Mouse (Mus musculus): Measurements from ENCODE around the gene Mgat4a. TPM values are rescaled to one million over a fixed set of nuclear protein-coding genes. Genes with fewer than 3 reads are reported as not detected.

Gene Mgat4a
- total and polyA plus RNA-seq, 3 experiments = 22.3 to 23.2 (median 22.9) TPM

- dilution Hi-C loops (cut with MboI; ENCODE audit: extremely low pct_ligation_motif_present, extremely low pct_unique_long_range_greater_than_20kb, low sequenced_read_pairs) (no loop called here), in situ Hi-C loops (cut with MboI; ENCODE audit: low pct_ligation_motif_present, low pct_unique_long_range_greater_than_20kb, low sequenced_read_pairs) (no loop called here)
- H3K4me1 ChIP-seq (ENCODE audit: control insufficient read depth in 1 of 2, insufficient read depth in 2 of 2) = peaks cover 13 to 69% of the 10 kb centered on the region in 2 experiments
Observed at GRCm38 (mm10) chr1:37479074-37479473, 61.7 kb downstream of the Mgat4a start.

GRCm38 (mm10) chr1:37478416-37478815, 62.4 kb downstream of the Mgat4a start:
- peaks cover 13 to 73% of the 10 kb centered on the region in 2 experiments for H3K4me1 ChIP-seq (ENCODE audit: control insufficient read depth in 1 of 2, insufficient read depth in 2 of 2)

More at GRCm38 (mm10) chr1:37479074-37479473, 61.7 kb downstream of the Mgat4a start:
- Histone ChIP-seq H3K9me3 (replicated peaks; ENCODE audit: low read length) (no peaks in the 10 kb centered on the region), H3K27ac (ENCODE audit: insufficient read depth, low read depth) (no peak overlapping the region), H3K79me2 (replicated peaks; ENCODE audit: control insufficient read depth, extremely low read depth, insufficient read depth, poor library complexity, severe bottlenecking) (peaks cover 24% of the 10 kb centered on the region), H3K9ac (ENCODE audit: insufficient read depth, low read depth) (peak overlapping the region; percentile 92), H3K4me2 (ENCODE audit: insufficient read depth, low read depth, poor library complexity, severe bottlenecking) (peak overlapping the region; percentile 98), H3K4me3 (replicated peaks in 1 of 3; ENCODE audit: low read depth in 2 of 3, low read length in 2 of 3, poor library complexity in 1 of 3) (no peak overlapping the region), H3K27me3 (replicated peaks) (no peaks in the 10 kb centered on the region), H3K36me3 (replicated peaks in 1 of 2; ENCODE audit: control insufficient read depth in 1 of 2, insufficient read depth in 1 of 2, low read length in 1 of 2) (peaks cover 7 to 26% of the 10 kb centered on the region in 2 experiments)
- peak; percentile 60 for DNase-seq (ENCODE audit: extremely low read depth)
- peak; percentile 35 to 82; a peak in 3 of 4 replicates for TF ChIP-seq CTCF (conservative IDR thresholded peaks at IDR 0.05 in 1 of 2, IDR thresholded peaks at IDR 0.05 in 1 of 2; ENCODE audit: low read depth in 2 of 2, low read length in 2 of 2)
- peak; percentile 25; the same call in 1 of the 2 replicates for TF ChIP-seq ZC3H11A (IDR thresholded peaks at IDR 0.05; ENCODE audit: low read depth, low read length)
- peak; percentile 84 for TF ChIP-seq SMC3 (IDR thresholded peaks at IDR 0.05; ENCODE audit: low read depth, low read length)
- TF ChIP-seq RAD21 (IDR thresholded peaks at IDR 0.05; ENCODE audit: low read depth, low read length) = peak; percentile 84
- TF ChIP-seq PAX5 (IDR thresholded peaks at IDR 0.05; ENCODE audit: low read length) = no peak
- no peak for TF ChIP-seq MAFK (IDR thresholded peaks at IDR 0.05; ENCODE audit: insufficient replicate concordance, low read length)

GRCm38 (mm10) chr1:37477928-37478327, 62.9 kb downstream of the Mgat4a start:
- DNase-seq (ENCODE audit: extremely low read depth) = no peak
- Histone ChIP-seq H3K4me3 (replicated peaks in 1 of 3; ENCODE audit: low read depth in 2 of 3, low read length in 2 of 3, poor library complexity in 1 of 3) (peak overlapping the region; percentile 37 to 60 (median 42)), H3K4me1 (ENCODE audit: control insufficient read depth in 1 of 2, insufficient read depth in 2 of 2) (peaks cover 13 to 78% of the 10 kb centered on the region in 2 experiments), H3K36me3 (replicated peaks in 1 of 2; ENCODE audit: control insufficient read depth in 1 of 2, insufficient read depth in 1 of 2, low read length in 1 of 2) (peaks cover 7 to 19% of the 10 kb centered on the region in 2 experiments), H3K79me2 (replicated peaks; ENCODE audit: control insufficient read depth, extremely low read depth, insufficient read depth, poor library complexity, severe bottlenecking) (peaks cover 24% of the 10 kb centered on the region), H3K9me3 (replicated peaks; ENCODE audit: low read length) (no peaks in the 10 kb centered on the region), H3K9ac (ENCODE audit: insufficient read depth, low read depth) (peak overlapping the region; percentile 92), H3K27ac (ENCODE audit: insufficient read depth, low read depth) (peak overlapping the region; percentile 89), H3K4me2 (ENCODE audit: insufficient read depth, low read depth, poor library complexity, severe bottlenecking) (peak overlapping the region; percentile 98), H3K27me3 (replicated peaks) (no peaks in the 10 kb centered on the region)
- in situ Hi-C loops (cut with MboI; ENCODE audit: low pct_ligation_motif_present, low pct_unique_long_range_greater_than_20kb, low sequenced_read_pairs) = no loop called here
- dilution Hi-C loops (cut with MboI; ENCODE audit: extremely low pct_ligation_motif_present, extremely low pct_unique_long_range_greater_than_20kb, low sequenced_read_pairs) = no loop called here
- TF ChIP-seq EP300 (IDR thresholded peaks at IDR 0.05; ENCODE audit: low read length) (peak; percentile 49; the same call in 1 of the 2 replicates), MAZ (IDR thresholded peaks at IDR 0.05; ENCODE audit: low read depth, low read length) (no peak), HCFC1 (IDR thresholded peaks at IDR 0.05; ENCODE audit: low read depth, low read length) (no peak; the same call in 1 of the 2 replicates), MAFK (IDR thresholded peaks at IDR 0.05; ENCODE audit: insufficient replicate concordance, low read length) (no peak), PAX5 (IDR thresholded peaks at IDR 0.05; ENCODE audit: low read length) (no peak), BHLHE40 (IDR thresholded peaks at IDR 0.05; ENCODE audit: low read depth, low read length) (no peak), ETS1 (conservative IDR thresholded peaks at IDR 0.05; ENCODE audit: low read depth, low read length) (peak; percentile 36; the same call in 1 of the 2 replicates), TBP (conservative IDR thresholded peaks at IDR 0.05; ENCODE audit: low read depth, low read length) (0 out of 2 replicates have a peak, but pooled peaks have one; percentile 42), USF2 (conservative IDR thresholded peaks at IDR 0.05; ENCODE audit: low read depth, low read length) (no peak), ZNF384 (IDR thresholded peaks at IDR 0.05; ENCODE audit: low read depth, low read length) (peak; percentile 88), TCF12 (IDR thresholded peaks at IDR 0.05; ENCODE audit: low read depth, low read length) (0 out of 2 replicates have a peak, but pooled peaks have one; percentile 32), E2F4 (IDR thresholded peaks at IDR 0.05; ENCODE audit: insufficient replicate concordance, low read depth, low read length) (no peak), CHD2 (IDR thresholded peaks at IDR 0.05; ENCODE audit: low read length) (no peak), SMC3 (IDR thresholded peaks at IDR 0.05; ENCODE audit: low read depth, low read length) (no peak), NRF1 (IDR thresholded peaks at IDR 0.05; ENCODE audit: low read depth, low read length) (no peak), IRF4 (IDR thresholded peaks at IDR 0.05; ENCODE audit: low read depth, low read length) (peak; percentile 50; the same call in 1 of the 2 replicates), KAT2A (IDR thresholded peaks at IDR 0.05; ENCODE audit: insufficient replicate concordance, low read length) (no peak), CHD1 (IDR thresholded peaks at IDR 0.05; ENCODE audit: low read depth, low read length) (no peak)

More at GRCm38 (mm10) chr1:37478416-37478815, 62.4 kb downstream of the Mgat4a start:
- H3K27ac ChIP-seq (ENCODE audit: insufficient read depth, low read depth) = peak overlapping the region; percentile 89
- H3K4me2 ChIP-seq (ENCODE audit: insufficient read depth, low read depth, poor library complexity, severe bottlenecking) = peak overlapping the region; percentile 98
- H3K27me3 ChIP-seq (replicated peaks) = no peaks in the 10 kb centered on the region
- H3K9me3 ChIP-seq (replicated peaks; ENCODE audit: low read length) = no peaks in the 10 kb centered on the region
- in situ Hi-C loops (cut with MboI; ENCODE audit: low pct_ligation_motif_present, low pct_unique_long_range_greater_than_20kb, low sequenced_read_pairs) = no loop called here
- H3K79me2 ChIP-seq (replicated peaks; ENCODE audit: control insufficient read depth, extremely low read depth, insufficient read depth, poor library complexity, severe bottlenecking) = peaks cover 24% of the 10 kb centered on the region
- DNase-seq (ENCODE audit: extremely low read depth) = no peak
- dilution Hi-C loops (cut with MboI; ENCODE audit: extremely low pct_ligation_motif_present, extremely low pct_unique_long_range_greater_than_20kb, low sequenced_read_pairs) = no loop called here
- H3K4me3 ChIP-seq (replicated peaks in 1 of 3; ENCODE audit: low read depth in 2 of 3, low read length in 2 of 3, poor library complexity in 1 of 3) = peak overlapping the region; percentile 37 to 60 (median 42)
- no peak for TF ChIP-seq TBP (conservative IDR thresholded peaks at IDR 0.05; ENCODE audit: low read depth, low read length)
- no peak for TF ChIP-seq BHLHE40 (IDR thresholded peaks at IDR 0.05; ENCODE audit: low read depth, low read length)
- no peak for TF ChIP-seq MEF2A (IDR thresholded peaks at IDR 0.05; ENCODE audit: borderline replicate concordance, low read depth, low read length)
- no peak for TF ChIP-seq MXI1 (IDR thresholded peaks at IDR 0.05; ENCODE audit: low read depth, low read length)
- no peak for TF ChIP-seq NRF1 (IDR thresholded peaks at IDR 0.05; ENCODE audit: low read depth, low read length)
- TF ChIP-seq SMC3 (IDR thresholded peaks at IDR 0.05; ENCODE audit: low read depth, low read length) = no peak
- TF ChIP-seq JUN (IDR thresholded peaks at IDR 0.05; ENCODE audit: insufficient read depth, low read depth, low read length) = no peak
- no peak for TF ChIP-seq TCF12 (IDR thresholded peaks at IDR 0.05; ENCODE audit: low read depth, low read length)
- TF ChIP-seq MYC (IDR thresholded peaks at IDR 0.05; ENCODE audit: low read depth, low read length) = no peak
- TF ChIP-seq ETS1 (conservative IDR thresholded peaks at IDR 0.05; ENCODE audit: low read depth, low read length) = no peak
- peak overlapping the region; percentile 92 for H3K9ac ChIP-seq (ENCODE audit: insufficient read depth, low read depth)
- peaks cover 7 to 23% of the 10 kb centered on the region in 2 experiments for H3K36me3 ChIP-seq (replicated peaks in 1 of 2; ENCODE audit: control insufficient read depth in 1 of 2, insufficient read depth in 1 of 2, low read length in 1 of 2)
